Mouse (Mus musculus) gastrocnemius, adult 18-20 months (tissue): ENCODE results near the gene Elk3. TPM values are rescaled to one million over a fixed set of nuclear protein-coding genes. Genes with fewer than 3 reads are reported as not detected.
"Not testable (repeated sequence)": the region's sequence is repeated elsewhere in the genome, so short reads cannot be mapped to it uniquely, and the experiment has no call there.

Experiments
- DNase-seq: peaks from one replicate; pipeline ENCODE4 v3.0.0; 2021; ENCODE audit warnings: low spot score
- long read RNA-seq, 2 experiments: library from polyadenylated mRNA; stranded (forward); transcript quantifications; one replicate each; pipeline ENCODE4 v2.0.0; 2021
- total RNA-seq, 2 experiments: library from RNA; stranded (reverse); gene quantifications; 2 replicates each; pipeline ENCODE4 v1.2.3; 2021

Gene Elk3
- 10 to 100 TPM in 1 of 2 experiments, 1 to 10 TPM in 1; 7.2 to 11.4 TPM for total RNA-seq
- long read RNA-seq, experiment 1, full-length matches to known transcripts: 11 of 11 reads
- long read RNA-seq, experiment 1, partial matches to known transcripts: 0 of 11 reads
- long read RNA-seq, experiment 1, other reads (novel, unspliced or antisense): 0 of 11 reads
- long read RNA-seq, experiment 2, full-length matches to known transcripts: 9 of 12 reads
- long read RNA-seq, experiment 2, partial matches to known transcripts: 2 of 12 reads
- long read RNA-seq, experiment 2, other reads (novel, unspliced or antisense): 1 of 12 reads

DNA sequence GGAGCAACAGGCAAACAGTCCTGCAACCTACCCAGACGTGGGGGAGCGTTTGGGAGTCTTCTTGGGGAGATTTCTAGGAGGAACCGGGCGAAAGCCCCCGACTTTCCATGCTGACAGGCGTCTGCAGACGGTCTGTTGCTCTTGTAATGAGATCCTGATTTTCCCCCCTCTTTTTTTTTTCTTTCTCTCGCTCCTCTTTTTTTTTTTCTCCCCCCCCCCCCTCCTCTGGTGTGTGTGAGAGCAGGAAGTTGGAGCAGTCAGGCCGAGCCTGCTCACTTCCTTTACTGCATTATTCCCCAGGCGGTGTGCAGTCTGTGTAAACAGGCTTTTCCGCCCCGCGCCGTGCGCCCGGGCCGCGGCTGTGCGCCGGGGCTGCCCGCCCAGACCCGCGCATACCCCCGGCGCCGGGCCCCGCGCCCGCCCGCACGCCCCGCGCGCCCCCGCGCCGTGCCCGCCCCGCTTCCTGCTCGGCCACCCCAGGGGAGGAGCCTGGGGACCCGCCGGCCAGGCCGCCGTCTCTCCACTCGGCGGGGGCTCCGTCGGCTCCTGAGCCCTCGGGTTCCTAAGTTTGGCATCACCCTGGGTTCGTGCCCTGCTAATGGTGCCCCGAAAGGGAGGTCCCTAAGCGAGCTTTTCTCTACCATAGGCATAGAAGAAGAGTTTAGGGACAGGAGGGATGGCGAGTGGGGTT is at the start of gene Elk3:
Gene Elk3 (minus strand): TSS at position 415 of the 691 bp plus-strand sequence.
- DNase-seq: peak; percentile 40

DNA sequence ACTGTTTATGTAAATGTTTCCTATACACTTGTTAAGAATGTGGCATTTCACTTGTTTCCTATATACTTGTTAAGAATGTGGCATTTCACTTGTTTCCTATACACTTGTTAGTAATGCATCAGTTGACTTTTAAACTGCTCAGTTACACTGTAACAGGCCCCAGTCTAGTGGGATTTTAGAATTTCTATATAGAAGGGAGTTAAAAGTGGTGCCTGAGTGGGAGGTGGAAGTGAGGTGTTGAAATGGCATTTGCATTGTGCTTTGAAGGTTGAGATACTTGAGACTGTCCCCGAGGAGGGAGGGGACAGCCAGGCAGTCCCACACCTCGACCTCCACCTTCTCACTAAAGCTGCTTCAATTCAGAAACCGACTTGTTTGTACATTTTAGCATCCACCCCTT is 49.7 kb upstream of the Elk3 start:
- DNase-seq: no peak

DNA sequence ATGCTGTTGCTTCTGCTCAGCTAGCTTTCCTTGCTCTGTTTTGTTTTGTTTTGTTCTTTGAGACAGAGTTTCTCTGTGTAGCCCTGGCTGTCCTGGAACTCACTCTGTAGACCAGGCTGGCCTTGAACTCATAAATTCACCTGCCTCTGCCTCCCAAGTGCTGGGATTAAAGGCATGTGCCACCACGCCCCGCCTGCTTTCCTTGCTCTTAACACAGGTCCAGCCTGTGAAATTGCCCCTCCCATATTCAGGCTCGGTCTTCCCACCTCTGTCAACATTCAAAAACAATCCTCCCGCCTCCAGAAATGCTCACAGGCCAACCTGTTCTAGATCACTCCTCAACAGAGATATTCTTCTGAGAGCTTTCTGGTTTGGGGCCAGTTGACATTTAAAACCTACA is 49.3 kb upstream of the Elk3 start:
- not testable (repeated sequence) for DNase-seq

DNA sequence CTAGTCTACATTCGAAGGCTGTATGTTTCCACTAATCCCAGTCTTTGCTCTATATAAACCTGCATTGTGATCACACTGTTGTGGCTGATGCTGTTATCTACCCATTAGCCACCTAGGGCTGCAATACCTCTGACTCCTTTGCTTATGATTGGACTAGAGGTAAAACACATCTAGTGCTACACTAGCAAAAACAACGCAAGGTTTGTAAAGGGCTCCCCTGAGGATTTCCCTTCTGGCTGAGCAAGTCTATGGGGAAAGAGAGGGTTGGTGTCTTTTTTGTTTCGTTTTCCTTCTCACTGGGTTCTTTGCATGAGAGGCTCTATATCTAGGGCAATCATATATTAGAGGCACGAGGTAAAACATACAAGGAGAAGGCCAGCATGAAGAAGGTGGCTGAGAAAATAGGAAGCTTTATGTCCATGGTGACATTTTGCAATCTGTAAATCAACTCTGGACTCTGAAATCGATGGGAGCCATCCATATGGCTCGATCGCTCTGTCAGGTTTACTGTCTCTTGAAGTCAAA is 48.5 kb upstream of the Elk3 start:
- DNase-seq: no peak

DNA sequence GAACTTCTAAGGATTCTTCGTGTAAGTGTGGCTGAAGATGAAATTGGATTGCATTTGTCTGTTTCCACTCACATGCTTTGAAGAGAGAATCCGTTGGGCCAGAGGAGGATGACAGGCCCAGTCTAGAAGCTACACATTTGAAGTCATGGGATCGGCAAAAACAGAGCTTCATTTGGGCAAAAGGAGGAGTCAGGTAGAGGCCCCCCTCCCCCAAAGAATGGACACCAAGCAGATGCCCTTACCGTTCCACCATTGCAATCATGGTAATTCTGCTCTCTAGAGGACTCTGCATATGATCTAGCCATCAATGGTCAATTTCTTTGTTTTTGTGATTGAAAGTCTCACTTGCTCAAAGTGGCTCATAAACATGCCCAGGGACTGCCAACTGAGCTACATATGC is 47.9 kb upstream of the Elk3 start:
- DNase-seq: no peak

DNA sequence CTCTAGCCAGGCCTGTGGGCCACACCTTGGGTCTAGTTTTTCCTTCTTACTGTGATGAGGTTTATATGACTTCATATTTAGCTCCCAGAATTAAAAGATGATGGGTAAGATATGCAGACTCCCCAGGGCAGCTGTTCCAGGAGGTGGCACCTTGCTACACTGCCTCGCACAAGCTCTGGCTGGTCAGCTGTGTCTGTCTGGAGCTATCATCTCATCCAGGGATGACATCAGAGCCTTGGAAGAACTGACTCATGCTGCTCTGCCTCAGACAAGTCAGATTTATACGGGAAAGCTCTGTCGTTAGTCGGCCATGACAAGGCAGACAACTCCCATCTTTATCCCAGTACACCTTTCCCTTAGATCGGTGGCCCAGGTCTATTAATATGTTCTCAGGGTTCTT is 46.2 kb upstream of the Elk3 start:
- no peak for DNase-seq

DNA sequence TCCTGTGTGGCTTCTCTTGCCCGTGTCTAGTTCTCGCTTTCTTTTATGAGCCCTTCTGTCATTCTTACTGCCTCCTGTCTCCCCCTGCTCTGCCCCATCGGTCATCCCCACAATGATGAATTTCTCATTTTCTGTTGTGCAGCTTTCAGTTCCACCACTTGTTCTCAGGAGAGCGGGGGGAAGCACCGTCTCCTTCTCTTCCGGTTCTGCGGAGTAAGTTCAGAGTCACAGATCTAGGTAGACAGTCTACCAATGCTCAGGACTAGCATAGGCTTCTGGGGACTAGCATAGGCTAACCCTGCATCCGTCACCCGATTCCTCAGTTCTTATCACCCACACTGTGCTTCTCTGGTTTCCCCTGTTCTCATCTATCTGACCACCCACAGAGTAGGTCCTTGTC is 45.2 kb upstream of the Elk3 start:
- DNase-seq: no peak

DNA sequence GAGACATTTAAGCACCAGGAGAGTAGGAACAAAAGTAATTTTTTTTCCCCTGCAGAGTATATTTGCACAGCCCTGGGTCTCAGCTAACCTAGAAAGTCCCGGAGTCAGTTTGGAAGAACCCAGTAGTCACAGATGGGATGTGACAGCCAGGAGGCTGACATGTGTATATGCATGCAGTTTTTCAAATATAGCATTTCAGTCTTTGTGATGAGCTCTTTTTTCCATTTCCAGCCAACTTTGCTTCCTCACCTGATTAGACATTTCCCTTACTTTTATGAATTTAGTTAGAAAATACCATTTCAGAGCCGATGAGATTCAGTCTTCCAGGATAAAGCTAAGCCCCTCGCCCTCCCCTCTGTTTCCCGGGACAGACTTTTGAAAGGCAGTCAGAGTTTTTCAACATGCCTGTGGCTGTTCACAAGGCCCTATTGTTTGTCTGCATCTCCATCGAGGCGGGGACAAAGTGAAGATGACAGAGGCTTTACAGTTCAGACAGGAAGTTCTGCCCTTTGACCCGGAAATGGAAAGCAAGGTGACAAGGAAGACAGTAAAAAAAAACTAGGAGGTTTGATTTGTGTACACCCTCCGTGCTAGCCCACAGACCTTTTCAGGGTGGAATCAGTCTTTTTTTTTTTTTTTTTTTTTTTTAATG is 44.5 kb upstream of the Elk3 start:
- no peak for DNase-seq

DNA sequence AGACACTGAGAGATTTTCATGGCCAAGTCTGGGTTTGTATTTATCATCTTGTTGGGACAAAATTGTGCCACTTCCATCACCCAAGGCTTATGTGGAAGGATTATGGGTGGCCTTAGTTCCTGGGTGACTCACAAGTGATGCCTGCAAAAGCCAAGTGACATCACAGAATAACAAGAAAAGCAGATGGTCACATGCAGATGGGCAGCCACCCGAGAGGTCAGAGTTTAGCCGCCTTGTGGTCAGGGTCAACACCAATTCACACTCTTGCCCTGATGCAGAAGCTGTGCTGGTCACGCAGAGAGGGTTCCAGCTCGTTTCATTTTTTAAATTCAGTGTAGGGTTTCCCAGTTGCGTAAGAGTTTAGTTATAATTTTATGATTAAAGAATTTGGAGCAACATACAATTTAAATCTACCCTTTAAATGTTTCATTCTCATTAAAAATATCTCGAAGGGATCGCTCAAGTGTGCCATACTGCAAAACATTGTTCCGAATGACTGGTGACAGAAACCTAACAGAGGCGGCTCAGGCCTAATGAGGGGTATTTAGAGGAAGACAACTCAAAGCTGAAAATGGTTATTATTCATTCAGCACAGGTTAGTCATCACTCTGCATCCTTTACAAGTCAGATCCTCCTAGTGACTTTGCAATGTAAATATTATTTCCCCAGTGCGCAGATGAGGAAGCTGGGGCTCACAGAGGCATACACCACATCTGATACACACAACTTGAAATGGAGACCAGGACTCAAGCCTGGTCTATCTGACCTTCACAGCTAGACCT is 42.8 kb upstream of the Elk3 start:
- DNase-seq: no peak

DNA sequence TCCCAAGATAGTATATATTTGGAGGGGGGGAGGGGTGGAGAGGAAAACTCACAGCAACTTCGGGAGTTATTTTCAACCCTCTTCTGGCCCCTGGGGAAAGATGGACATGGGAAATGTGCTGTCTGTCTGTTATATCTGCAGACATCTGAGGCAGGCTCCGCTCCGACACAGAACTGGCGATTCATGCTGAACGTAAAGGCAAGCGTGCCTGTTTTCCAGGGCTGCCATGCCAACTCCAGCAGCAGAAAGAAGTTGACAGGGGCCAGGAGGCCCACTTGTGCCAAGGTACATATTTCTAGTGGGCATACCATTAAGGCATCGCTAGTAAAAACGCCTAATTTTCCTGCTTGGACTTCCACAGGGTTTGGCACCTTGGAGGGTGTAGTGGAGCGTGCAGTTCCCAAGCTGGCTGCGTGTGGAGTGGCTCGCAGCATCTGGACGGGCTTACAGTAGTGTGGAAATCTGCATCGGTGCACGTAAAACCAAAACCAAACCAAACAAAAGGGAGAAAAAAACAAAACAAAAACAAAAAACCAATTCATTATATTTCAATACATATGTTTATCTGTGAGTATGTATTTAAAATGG is 37.1 kb upstream of the Elk3 start:
- DNase-seq: no peak

DNA sequence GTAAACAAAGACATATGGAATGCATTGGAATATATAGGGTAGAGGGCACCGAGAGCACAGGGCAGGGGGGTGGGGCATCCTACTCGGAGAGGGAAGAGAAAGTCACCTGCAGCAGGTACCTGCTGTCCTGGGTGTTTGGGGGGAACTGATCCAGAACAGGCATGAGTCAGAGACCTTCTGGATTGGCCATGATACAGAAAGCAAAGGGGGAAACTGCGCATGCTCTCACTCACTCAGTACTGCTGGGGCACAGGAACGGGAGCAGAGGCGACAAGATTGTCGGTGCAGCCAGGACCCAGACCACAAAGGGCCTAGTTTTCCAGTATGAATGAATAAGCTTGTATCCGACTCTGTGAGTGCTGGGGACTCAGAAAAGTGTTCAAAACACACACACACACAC is 36.5 kb upstream of the Elk3 start:
- no peak for DNase-seq

DNA sequence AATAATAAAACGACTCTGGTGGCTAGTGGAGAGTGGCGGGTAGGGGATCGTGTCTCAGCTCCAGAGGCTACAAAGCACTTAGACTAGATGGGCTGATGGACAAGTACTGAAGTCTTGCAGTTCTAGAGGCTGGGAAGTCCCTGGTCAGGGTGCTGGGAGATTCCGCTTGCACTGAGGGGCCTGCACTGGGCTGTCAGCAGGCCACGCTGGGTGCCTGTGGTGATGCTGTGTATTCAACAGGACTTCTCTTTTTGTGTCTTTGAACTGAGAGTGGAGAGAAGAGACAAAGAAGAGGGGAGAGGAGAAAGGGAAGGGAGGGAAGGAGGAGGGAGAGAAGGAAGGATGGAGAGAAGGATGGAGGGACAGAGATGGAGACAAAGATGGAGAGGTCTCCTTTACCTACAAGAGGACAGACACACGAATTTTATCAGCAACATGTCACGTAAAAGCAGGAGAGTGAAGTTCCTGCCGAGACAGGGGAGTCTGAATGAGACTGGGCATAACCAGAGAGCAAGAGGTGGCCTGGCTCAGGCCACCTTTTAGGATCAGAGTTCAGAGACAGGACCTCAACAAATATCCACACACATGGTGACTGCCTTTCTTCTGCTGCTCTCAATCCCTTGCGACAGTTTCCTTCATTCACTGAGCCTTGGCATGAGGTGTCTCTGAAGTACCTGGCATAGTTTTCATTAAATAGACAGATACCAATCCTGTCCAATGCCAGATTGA is 35.4 kb upstream of the Elk3 start:
- no peak for DNase-seq

DNA sequence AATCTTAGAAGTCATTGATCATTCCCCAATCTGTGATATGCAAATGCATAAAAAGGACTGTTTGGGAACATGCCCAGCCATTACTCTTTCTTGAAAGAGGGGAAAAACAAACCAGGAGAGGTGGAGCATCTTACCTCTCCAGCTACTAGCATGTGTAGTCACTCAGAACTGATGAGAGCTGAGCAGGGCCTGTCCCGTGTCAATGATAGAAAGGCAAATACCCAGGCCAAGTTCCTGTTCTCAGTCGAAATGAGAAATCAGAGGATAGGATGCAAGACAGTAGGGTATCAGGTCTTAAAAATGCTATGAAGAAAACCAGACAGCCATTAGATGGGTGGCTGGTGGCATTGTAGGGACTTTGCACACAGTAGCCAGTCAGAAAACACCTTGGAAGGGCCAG is 34.6 kb upstream of the Elk3 start:
- no peak for DNase-seq

DNA sequence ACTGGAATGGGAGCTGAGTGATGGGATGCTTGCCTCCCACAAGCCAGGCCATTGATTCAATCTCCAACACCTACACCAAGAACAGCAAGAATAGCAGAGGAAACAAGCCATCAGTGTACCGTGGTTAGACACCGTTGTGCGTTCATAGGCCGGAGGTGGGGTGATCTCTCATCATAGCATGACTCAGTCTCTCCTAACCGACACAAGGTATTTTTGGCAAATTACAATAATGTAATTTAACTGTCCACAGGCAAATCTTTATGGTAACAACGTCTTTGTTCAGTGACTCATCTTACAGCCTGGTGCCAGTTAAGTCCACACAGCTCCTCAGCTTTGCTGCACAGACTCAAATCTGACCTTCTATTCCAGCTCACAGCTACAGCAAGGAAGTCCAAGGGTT is 32.5 kb upstream of the Elk3 start:
- DNase-seq: no peak

DNA sequence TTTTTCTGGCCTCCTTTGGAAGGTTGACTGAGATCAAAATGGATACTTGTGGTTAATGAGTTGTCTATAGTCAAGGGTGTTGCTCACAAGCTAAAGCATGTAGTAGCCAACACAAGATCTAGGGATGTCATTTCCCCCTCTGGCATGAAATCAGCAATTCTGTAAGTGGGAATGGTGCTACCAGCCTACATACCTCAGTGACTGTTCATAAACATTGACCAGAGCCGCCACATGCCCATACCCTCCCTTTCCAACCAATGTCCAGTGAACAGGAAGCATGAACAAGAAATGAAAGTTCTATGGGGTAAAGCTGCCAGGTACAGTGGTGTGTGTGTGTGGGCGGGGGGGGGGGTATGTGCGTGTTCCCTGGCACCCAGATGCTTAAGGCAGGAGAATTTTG is 32.1 kb upstream of the Elk3 start:
- no peak for DNase-seq

DNA sequence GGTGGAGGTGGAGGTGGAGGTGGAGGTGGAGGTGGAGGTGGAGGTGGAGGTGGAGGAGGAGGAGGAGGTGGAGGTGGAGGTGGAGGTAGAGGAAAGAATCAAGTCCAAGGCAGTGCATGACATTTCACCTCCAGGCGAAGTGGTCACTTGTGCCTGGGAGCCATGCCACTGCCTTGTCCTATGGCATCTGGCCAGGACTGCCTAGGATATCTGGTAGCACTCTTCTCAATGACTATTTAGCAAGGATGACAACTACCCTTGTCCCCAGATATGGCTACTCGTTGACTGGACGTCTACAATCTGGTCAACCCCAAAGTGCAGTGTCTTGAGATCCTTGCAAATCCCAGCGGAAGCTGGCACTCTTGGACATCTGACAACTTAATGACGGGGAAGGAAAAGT is 27.6 kb upstream of the Elk3 start:
- peak; percentile 15 for DNase-seq

DNA sequence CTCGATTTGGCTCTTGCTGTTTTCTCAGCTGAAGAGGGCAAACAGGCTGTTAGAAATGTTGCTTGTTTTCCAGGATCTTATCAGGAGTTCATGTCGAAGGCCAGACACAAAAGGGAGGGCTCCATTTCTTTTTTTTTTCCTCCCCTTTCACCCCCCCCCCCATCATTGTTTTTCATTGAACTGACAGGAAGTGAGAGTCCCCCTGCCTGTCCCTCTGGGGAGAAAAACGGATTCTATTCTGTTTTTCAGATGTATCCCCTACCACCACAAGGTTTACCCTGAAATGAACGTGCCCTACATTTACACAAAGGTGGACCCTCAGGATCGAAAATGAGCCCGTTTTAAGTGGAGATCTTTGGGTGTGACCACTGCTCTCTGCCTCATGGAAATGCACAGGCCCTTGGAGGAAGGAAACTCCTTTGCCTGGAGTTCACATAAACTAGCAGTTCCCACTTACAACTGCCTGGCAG is 25.6 kb upstream of the Elk3 start:
- DNase-seq: peak; percentile 11

DNA sequence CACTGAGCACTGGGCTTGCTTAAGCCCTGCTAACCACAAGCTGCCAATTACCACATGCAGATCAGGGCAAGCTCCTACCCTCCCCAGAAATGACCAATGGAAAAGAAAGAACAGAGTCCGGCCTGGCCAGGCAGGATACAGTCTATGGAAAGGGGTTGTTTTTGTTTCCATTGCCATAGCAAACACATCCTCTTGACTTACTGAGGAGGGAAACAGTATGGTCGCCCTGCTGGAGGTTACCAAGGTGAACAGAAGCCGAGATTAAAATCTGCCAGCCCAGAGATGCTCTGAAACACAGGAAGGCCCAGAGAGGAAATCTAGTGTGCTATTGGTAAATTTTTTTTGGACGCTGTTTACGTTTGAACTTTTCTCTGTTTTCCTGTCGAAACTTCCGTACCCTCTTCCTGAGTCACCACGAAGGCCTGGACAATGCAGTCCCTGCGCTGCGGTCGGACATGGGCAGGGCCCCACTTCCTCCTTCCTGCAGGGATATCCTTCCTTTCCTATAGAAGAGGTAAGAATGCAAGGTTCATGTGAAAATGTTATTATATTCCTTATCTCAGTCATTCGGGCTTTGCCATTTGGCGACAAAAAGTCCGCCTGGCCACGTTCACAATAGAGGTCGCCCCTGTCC is 25.0 kb upstream of the Elk3 start:
- peak; percentile 34 for DNase-seq

DNA sequence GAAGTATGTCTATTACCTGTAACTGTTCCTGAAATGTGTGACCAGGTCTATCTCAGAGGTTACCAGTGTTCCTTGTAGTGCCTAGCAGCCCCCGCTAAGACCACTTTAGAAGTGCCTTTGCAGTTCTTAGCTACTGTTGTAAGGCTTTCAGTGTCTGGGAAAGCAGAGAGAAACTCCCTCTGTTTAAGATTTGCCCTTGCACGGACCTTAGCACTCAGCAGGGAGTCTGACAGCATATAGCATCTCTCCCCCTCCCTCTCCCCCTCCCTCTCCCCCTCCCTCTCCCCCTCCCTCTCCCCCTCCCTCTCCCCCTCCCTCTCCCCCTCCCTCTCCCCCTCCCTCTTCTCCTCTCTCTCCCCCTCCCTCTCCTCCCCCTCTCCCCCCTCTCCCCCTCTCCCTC is 24.1 kb upstream of the Elk3 start:
- DNase-seq: no peak

DNA sequence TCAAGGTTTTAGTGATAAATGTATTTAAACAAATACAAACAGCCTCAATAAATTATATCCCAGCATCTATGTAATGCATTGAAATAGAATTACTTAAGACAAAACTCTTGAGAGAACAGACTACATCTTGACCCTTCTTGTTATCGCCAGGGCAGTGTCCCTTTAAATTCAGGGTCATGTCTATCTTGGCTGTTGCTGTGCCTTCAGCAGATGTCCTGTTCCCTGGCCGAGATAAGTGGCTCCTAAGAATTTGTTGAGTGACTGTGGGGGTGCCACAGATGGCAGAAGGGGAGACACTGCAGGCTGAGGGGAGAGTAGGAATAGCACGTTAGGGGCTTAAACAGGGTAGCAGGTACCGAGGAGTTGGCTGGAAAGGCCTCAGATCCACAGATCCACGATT is 22.3 kb upstream of the Elk3 start:
- no peak for DNase-seq
